Mouse (Mus musculus): ENCODE measurements around the gene Mylk. TPM values are rescaled to one million over a fixed set of nuclear protein-coding genes. Genes with fewer than 3 reads are reported as not detected.

Gene Mylk
- polyA plus RNA-seq, 1 experiment, result not detected

DNA sequence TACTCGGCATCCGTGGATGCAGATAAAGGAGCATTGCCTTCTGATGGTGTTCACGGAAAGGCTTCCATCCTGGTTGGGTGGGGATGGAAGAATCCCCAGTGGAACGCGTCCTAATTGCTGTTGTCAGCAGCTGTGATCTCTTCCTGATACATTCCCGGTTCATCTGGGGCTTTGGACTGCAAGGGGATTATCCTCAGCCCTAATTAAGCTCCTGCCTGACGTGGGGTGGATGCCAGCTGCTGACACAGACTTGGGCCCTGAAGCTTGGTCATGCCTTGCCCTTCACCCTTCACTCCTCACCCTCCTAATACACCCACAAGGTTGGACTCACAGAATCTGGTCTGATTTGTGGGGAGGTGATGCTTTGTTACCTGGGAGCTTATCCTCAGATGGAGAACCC is 109.1 kb downstream of the Mylk start:
- Histone ChIP-seq H3K4me1 (ENCODE audit: control insufficient read depth, insufficient read depth, low read length) (no peaks in the 10 kb centered on the region; the same call in 1 of the 2 replicates), H3K27ac (ENCODE audit: insufficient read depth, low read depth, low read length) (no peak overlapping the region), H3K4me3 (ENCODE audit: insufficient read depth, low read depth, low read length) (no peak overlapping the region)
- TF ChIP-seq CTCF (IDR thresholded peaks at IDR 0.05; ENCODE audit: insufficient read depth, low read depth, low read length) (no peak), POLR2A (IDR thresholded peaks at IDR 0.05; ENCODE audit: insufficient read depth, low read depth, low read length) (no peak)
- WGBS, result 57% methylated on average over 7 of the region's 7 CpGs

DNA sequence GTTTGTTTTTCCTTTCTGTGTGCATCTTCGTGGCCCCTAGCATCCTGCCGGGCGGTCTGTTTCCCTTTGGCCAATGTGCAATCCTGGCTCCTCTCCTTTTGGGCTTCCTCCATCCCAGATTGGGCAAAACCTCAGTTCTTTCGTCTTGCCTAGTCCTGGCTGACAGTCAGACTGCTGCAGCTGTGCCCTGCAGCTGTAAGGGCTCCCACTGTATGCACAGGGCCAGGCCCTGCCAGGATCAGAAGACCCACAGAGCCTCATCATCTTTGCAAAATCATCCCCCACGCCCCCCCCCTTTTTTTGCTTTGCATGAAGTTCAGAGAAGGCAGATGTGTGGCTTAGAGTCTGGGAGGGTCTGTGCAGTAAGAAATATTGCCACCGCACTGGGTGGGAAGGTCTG is 110.1 kb downstream of the Mylk start:
- Histone ChIP-seq H3K4me1 (ENCODE audit: control insufficient read depth, insufficient read depth, low read length) (no peaks in the 10 kb centered on the region; the same call in 1 of the 2 replicates), H3K4me3 (ENCODE audit: insufficient read depth, low read depth, low read length) (no peak overlapping the region), H3K27ac (ENCODE audit: insufficient read depth, low read depth, low read length) (no peak overlapping the region)
- TF ChIP-seq POLR2A (IDR thresholded peaks at IDR 0.05; ENCODE audit: insufficient read depth, low read depth, low read length), result no peak
- no peak for TF ChIP-seq CTCF (IDR thresholded peaks at IDR 0.05; ENCODE audit: insufficient read depth, low read depth, low read length)
- 66% methylated on average over 6 of the region's 6 CpGs for WGBS

DNA sequence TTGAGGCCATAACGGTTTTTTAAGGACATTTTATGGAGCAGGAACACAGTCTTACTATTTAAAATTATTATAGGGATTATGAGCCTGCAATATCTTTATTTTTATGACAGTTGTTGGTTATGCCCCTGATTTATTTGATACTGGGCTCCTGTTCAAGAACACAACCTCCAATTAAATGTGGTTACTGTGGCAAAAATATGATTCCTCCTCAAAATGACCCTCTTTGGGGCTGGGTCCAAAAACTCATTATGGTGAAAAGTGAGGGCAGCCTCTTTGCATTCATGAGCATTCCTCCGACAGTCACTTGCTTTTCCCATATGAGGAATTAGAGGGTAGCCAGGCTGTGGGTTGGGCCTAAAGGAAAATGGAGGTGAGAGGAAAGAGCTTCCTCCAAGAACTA is 110.7 kb downstream of the Mylk start:
- Histone ChIP-seq H3K4me3 (ENCODE audit: insufficient read depth, low read depth, low read length) (no peak overlapping the region), H3K4me1 (ENCODE audit: control insufficient read depth, insufficient read depth, low read length) (no peaks in the 10 kb centered on the region; the same call in 1 of the 2 replicates), H3K27ac (ENCODE audit: insufficient read depth, low read depth, low read length) (no peak overlapping the region)
- 80% methylated on average over 2 of the region's 2 CpGs for WGBS
- no peak for TF ChIP-seq CTCF (IDR thresholded peaks at IDR 0.05; ENCODE audit: insufficient read depth, low read depth, low read length)
- TF ChIP-seq POLR2A (IDR thresholded peaks at IDR 0.05; ENCODE audit: insufficient read depth, low read depth, low read length), result no peak

DNA sequence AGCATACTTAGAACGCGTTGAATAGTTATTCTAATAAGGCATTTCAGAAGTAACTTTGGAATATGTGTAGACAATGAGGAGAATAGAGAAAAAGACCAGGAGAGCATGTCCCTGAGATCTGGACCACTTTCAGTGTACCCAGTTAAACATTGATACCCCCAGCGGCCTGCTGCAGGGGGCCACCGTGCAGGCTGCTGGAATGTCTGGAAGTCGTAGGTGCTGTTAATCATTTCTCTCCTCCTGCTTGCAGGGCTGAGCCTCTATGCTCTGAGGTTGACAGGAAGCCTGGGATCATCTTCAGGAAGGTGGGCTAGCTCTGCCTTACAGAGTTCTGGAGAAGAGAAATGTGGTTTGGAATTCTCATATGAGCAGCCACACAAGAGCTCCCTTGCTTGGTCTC is 112.6 kb downstream of the Mylk start:
- no peaks in the 10 kb centered on the region; the same call in 1 of the 2 replicates for H3K4me1 ChIP-seq (ENCODE audit: control insufficient read depth, insufficient read depth, low read length)
- H3K27ac ChIP-seq (ENCODE audit: insufficient read depth, low read depth, low read length), result no peak overlapping the region
- WGBS, result 87% methylated on average over 5 of the region's 5 CpGs
- TF ChIP-seq POLR2A (IDR thresholded peaks at IDR 0.05; ENCODE audit: insufficient read depth, low read depth, low read length) (no peak), CTCF (IDR thresholded peaks at IDR 0.05; ENCODE audit: insufficient read depth, low read depth, low read length) (no peak)
- no peak overlapping the region for H3K4me3 ChIP-seq (ENCODE audit: insufficient read depth, low read depth, low read length)

DNA sequence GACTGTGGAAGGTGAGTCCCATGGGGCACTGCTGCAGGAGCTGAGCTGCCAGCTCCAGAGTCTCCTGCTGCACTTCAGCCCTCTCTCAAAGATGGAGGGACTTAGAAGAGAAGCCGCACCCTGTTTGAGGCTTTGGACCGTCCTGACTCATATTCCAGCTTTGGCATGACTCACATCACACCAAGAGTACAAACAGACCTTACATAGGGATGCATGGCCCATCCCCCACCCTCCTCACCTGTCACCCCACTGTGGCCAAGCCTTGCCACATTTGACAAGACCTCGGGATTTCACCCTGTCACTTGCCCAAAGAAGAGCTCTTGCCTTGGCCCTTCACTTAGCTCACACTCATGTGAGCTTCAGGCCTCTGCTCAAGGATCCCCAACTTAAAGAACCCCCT is 115.8 kb downstream of the Mylk start:
- no peak overlapping the region for H3K27ac ChIP-seq (ENCODE audit: insufficient read depth, low read depth, low read length)
- TF ChIP-seq CTCF (IDR thresholded peaks at IDR 0.05; ENCODE audit: insufficient read depth, low read depth, low read length) (no peak), POLR2A (IDR thresholded peaks at IDR 0.05; ENCODE audit: insufficient read depth, low read depth, low read length) (no peak)
- no peak overlapping the region for H3K4me3 ChIP-seq (ENCODE audit: insufficient read depth, low read depth, low read length)
- no peaks in the 10 kb centered on the region; the same call in 1 of the 2 replicates for H3K4me1 ChIP-seq (ENCODE audit: control insufficient read depth, insufficient read depth, low read length)
- WGBS, result 98% methylated on average over 3 of the region's 3 CpGs

DNA sequence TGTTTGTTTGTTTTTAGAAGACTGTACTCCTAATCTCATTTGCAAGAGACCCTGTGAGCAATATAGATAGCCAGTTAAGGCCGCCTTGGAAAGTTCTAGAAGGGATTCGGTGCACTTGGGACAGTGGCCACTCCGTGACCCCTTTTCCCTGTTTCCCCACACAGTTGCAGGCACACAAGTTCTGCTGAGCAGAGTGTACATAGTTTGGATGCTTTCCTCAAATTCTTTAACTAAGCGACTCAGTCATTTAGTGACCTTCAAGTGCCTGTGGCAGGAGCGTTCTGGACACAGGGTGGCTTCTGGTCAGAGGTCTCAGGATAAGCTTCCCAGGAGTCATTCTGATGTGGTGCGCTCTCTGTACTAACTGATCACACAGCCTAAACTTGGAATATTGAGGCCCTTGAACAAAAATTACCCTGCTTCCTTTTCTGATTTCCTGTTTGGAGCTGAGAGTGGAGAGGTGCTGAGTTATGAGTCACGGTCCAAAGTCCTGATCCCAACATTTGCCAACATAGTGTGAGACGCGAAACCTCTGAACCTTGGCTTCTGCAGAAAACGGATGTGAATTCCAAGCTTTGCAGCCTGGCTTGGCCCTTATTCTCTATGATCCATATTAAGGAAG is 116.8 kb downstream of the Mylk start:
- Histone ChIP-seq H3K4me1 (ENCODE audit: control insufficient read depth, insufficient read depth, low read length) (no peaks in the 10 kb centered on the region; the same call in 1 of the 2 replicates), H3K27ac (ENCODE audit: insufficient read depth, low read depth, low read length) (no peak overlapping the region), H3K4me3 (ENCODE audit: insufficient read depth, low read depth, low read length) (no peak overlapping the region)
- WGBS, result 92% methylated on average over 10 of the region's 10 CpGs
- TF ChIP-seq CTCF (IDR thresholded peaks at IDR 0.05; ENCODE audit: insufficient read depth, low read depth, low read length) (no peak), POLR2A (IDR thresholded peaks at IDR 0.05; ENCODE audit: insufficient read depth, low read depth, low read length) (no peak)

DNA sequence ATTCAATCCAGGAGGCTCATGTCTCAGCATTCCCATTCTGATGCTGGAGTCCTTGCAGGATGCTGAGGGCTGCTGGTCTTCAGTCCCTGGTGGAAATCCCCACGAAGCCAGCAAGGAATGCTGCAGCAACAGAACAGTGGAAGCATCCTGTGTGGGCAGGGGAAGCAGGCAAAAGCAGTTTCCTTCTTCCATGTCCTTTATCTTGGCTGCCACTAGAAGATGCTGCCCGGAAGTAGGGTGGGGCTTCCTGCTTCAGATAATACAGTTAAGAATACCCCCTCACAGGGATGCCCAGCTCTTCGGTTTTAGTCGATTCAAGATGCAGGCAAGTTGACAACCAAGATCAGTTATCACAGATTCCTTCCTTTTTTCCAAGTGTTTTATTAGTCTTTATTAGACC is 120.4 kb downstream of the Mylk start:
- Histone ChIP-seq H3K4me3 (ENCODE audit: insufficient read depth, low read depth, low read length) (no peak overlapping the region), H3K27ac (ENCODE audit: insufficient read depth, low read depth, low read length) (no peak overlapping the region), H3K4me1 (ENCODE audit: control insufficient read depth, insufficient read depth, low read length) (no peaks in the 10 kb centered on the region)
- 83% methylated on average over 4 of the region's 4 CpGs for WGBS
- no peak for TF ChIP-seq CTCF (IDR thresholded peaks at IDR 0.05; ENCODE audit: insufficient read depth, low read depth, low read length)

DNA sequence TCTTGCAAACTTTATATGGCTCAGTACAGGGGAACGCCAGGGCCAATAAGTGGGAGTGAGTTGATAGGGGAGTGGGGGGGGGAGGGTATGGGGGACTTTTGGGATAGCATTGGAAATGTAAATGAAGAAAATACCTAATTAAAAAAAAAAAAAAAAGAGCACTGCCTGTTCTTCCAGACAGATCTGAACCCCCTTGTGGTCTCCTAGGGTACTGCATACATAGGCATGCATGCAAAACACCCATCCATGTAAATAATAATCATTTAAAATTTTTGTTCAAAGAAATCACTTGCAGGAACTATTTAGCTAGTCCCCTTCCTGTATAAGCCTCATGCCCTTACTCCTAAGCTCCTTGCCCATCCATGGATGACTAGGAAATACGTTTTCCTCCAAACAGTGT is 122.2 kb downstream of the Mylk start:
- Histone ChIP-seq H3K4me1 (ENCODE audit: control insufficient read depth, insufficient read depth, low read length) (no peaks in the 10 kb centered on the region), H3K4me3 (ENCODE audit: insufficient read depth, low read depth, low read length) (no peak overlapping the region), H3K27ac (ENCODE audit: insufficient read depth, low read depth, low read length) (no peak overlapping the region)
- 96% methylated on average over 2 of the region's 2 CpGs for WGBS
- TF ChIP-seq POLR2A (IDR thresholded peaks at IDR 0.05; ENCODE audit: insufficient read depth, low read depth, low read length) (no peak), CTCF (IDR thresholded peaks at IDR 0.05; ENCODE audit: insufficient read depth, low read depth, low read length) (no peak)

DNA sequence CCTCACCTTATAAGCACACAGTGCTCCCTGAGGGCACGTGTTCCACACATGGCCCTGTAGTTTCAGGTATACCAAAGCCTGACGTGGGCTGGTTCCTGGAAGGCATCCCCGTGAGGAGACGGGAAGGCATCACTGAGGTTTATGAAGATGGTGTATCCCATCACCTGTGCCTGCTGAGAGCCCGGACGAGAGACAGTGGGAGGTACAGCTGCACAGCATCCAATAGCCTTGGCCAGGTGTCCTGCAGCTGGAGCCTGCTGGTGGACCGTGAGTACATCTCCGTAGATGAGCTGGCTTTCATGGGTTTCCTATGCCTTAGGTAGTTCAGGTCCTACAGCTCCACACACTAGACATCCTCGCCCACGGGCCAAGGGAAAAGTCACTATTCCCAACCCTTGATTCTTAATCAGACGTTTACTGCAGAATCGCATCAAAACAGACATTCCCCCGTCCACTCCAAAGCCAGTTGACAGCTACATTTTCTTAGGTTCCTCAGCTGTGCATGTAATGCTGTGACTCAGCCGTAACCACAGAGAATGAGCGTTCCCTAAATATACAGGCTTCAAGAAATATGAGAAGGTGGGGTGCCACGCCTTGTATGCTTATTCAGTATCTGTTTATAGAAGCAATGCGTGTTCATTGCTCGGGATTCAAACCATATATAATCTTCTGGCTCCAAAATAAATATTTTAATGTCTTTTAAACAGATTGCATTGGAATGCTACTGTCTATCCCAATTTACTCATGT is 135.2 kb downstream of the Mylk start:
- no peak overlapping the region for H3K27ac ChIP-seq (ENCODE audit: insufficient read depth, low read depth, low read length)
- no peak overlapping the region for H3K4me3 ChIP-seq (ENCODE audit: insufficient read depth, low read depth, low read length)
- TF ChIP-seq CTCF (IDR thresholded peaks at IDR 0.05; ENCODE audit: insufficient read depth, low read depth, low read length), result no peak
- TF ChIP-seq POLR2A (IDR thresholded peaks at IDR 0.05; ENCODE audit: insufficient read depth, low read depth, low read length), result no peak
- H3K4me1 ChIP-seq (ENCODE audit: control insufficient read depth, insufficient read depth, low read length), result no peaks in the 10 kb centered on the region; the same call in 1 of the 2 replicates
- 83% methylated on average over 18 of the region's 18 CpGs for WGBS
